Mouse (Mus musculus): ENCODE measurements at regions not wholly inside any gene's neighbourhood (a gene's known extent, or its start where the extent isn't known, plus 50 kb on each side); places are given as distances from the start of the nearest gene placed in this dataset.
A peak's percentile ranks its signal among the peaks of the same experiment; 100 is the strongest.

DNA sequence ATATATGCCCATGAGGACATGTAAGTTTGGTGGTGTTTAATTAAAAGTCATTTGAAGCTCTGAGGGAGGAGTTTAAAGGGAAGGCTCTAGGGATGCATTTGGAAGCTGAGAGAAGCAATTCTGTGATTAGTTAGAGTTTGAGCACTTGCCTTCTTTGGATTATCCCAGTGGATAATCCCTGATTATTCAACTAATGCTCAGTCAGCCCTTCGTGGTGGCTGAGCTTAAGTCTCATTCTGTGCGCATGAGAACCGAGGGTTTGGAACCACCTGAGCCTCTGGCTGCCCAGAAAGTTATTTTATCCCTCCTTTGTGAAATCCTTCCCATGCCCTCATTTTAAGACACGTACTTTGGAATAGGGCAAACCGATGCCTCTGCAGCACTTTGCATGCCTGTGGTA, 285.9 kb downstream of the Dnajb9 start:
- no peaks in the 10 kb centered on the region for H3K27me3 ChIP-seq
- no peaks in the 10 kb centered on the region for H3K4me1 ChIP-seq
- H3K36me3 ChIP-seq: no peaks in the 10 kb centered on the region
- no peaks in the 10 kb centered on the region for H3K9me3 ChIP-seq (replicated peaks)
- ATAC-seq (ENCODE audit: low FRiP score): no peak
- H3K9ac ChIP-seq: no peak overlapping the region
- H3K4me3 ChIP-seq: no peak overlapping the region
- H3K27ac ChIP-seq: no peak overlapping the region
- WGBS: 79% methylated on average over 5 of the region's 5 CpGs
- H3K4me2 ChIP-seq (replicated peaks): no peak overlapping the region

DNA sequence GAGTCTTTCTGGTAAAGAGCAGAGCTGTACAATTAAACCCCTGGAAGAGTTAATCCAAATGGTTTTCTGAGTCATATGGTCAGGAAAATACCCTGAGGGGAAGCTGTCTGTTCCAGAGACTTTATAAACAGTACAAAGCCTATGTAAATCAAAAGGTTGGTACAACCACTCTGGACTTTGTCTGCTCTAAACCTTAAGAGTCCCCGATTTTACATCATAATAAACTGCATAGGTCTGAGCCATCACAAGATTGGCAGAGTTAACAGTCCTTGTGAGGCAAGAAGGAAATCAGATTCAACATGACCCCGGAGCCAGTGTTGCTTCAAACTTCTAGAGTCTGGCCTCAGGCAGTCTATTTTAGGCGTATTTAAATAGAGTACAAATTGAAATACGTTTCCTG, 289.7 kb downstream of the Dnajb9 start:
- no peak for ATAC-seq (ENCODE audit: low FRiP score)
- 77% methylated on average over 4 of the region's 4 CpGs for WGBS
- H3K4me3 ChIP-seq: no peak overlapping the region

DNA sequence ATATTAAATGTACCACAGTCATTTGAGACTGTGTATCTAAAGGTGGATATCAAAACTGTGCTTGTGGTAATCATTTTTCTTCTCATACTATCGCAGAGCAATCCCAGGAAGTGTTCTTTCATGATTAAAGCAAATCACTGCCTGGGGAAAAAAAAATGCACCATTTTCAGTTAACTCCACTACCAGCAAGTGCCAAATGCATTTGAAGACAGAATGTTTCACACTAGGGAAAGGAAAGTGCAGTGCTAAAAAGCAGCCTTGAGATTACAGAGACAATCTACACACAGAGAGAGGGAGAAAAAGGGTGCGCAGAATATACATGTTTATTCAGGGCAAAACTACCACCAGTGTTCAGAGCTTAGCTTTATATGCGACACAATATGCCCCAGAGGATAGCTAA, 291.0 kb downstream of the Dnajb9 start:
- no peak overlapping the region for H3K27ac ChIP-seq
- 79% methylated on average over 3 of the region's 3 CpGs for WGBS
- H3K4me2 ChIP-seq (replicated peaks): no peak overlapping the region
- H3K36me3 ChIP-seq: no peaks in the 10 kb centered on the region
- no peak overlapping the region for H3K4me3 ChIP-seq
- H3K27me3 ChIP-seq: no peaks in the 10 kb centered on the region
- ATAC-seq (ENCODE audit: low FRiP score): no peak
- H3K9me3 ChIP-seq (replicated peaks): no peaks in the 10 kb centered on the region
- H3K9ac ChIP-seq: no peak overlapping the region
- no peaks in the 10 kb centered on the region for H3K4me1 ChIP-seq

More for the DNA sequence above, 289.7 kb downstream of the Dnajb9 start:
- no peak overlapping the region for H3K9ac ChIP-seq
- no peaks in the 10 kb centered on the region for H3K36me3 ChIP-seq
- no peak overlapping the region for H3K27ac ChIP-seq
- no peaks in the 10 kb centered on the region for H3K27me3 ChIP-seq
- H3K4me1 ChIP-seq: no peaks in the 10 kb centered on the region
- no peak overlapping the region for H3K4me2 ChIP-seq (replicated peaks)
- no peaks in the 10 kb centered on the region for H3K9me3 ChIP-seq (replicated peaks)

DNA sequence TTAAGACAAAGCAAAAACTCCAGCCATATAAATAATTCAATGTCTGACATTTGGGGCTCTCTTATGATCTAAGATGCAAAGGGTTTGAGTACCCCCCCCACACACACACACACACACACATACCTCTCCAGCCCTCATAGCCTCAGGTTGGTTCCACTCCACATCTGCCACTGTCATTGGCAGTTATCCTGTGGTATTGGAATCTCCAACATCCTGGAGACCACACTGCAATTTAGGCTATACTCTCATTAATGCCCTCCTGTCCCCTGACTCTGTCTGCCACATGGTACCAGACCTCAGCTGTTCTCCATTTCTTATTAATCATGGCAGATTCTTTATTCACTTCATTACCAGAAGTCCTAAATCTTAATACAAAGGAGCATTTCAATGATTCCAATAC, 293.3 kb downstream of the Dnajb9 start:
- Histone ChIP-seq H3K27me3 (no peaks in the 10 kb centered on the region), H3K4me2 (replicated peaks) (no peak overlapping the region), H3K4me3 (no peak overlapping the region), H3K4me1 (no peaks in the 10 kb centered on the region), H3K36me3 (no peaks in the 10 kb centered on the region), H3K9me3 (replicated peaks) (no peaks in the 10 kb centered on the region), H3K27ac (no peak overlapping the region), H3K9ac (no peak overlapping the region)
- no peak for ATAC-seq (ENCODE audit: low FRiP score)

DNA sequence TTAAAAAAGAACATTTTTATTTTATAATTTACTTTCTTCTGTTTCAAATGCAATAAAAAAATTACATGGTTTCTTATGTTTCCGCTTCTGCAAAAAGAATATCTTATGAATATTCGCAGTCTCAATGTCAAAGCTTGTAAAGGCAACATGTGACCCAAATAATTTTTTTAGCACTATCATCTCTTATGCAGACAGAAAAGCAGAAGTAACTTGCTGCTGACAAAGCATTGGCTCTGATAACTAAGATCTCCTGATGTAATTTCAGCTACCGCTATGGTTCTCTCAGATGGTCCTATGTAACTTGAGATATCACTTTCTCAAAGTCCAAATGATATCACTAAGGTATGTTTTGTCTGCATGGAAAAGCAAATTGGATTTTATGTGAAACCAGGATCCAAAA, 310.9 kb downstream of the Dnajb9 start:
- no peaks in the 10 kb centered on the region for H3K9me3 ChIP-seq (replicated peaks)
- no peaks in the 10 kb centered on the region for H3K27me3 ChIP-seq
- H3K4me1 ChIP-seq: no peaks in the 10 kb centered on the region
- H3K4me3 ChIP-seq: no peak overlapping the region
- H3K36me3 ChIP-seq: no peaks in the 10 kb centered on the region
- H3K9ac ChIP-seq: no peak overlapping the region
- 95% methylated on average over 3 of the region's 3 CpGs for WGBS
- H3K4me2 ChIP-seq (replicated peaks): no peak overlapping the region
- ATAC-seq (ENCODE audit: low FRiP score): no peak
- H3K27ac ChIP-seq: no peak overlapping the region

DNA sequence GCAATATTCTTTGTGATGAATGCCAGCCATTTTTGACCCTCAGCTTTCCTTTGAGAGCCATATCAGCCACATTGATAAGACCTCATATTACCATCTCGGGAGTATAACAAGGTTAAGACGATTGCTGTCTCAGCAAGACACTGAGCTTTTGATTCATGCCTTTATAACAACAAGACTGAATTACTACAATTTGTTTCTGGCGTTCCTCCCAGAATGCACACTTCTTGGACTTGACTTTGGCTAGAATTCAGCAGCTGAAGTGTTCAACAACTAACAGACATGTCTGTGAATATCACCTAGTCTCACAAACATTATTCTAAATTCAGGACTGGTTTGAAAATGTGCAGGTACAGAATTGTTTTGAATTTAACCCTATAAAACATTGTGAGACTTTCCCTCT, 324.5 kb downstream of the Dnajb9 start:
- ATAC-seq (ENCODE audit: low FRiP score): no peak
- Histone ChIP-seq H3K27ac (no peak overlapping the region), H3K4me3 (no peak overlapping the region), H3K36me3 (no peaks in the 10 kb centered on the region), H3K4me1 (no peaks in the 10 kb centered on the region), H3K9ac (no peak overlapping the region), H3K9me3 (replicated peaks) (no peaks in the 10 kb centered on the region), H3K4me2 (replicated peaks) (no peak overlapping the region), H3K27me3 (no peaks in the 10 kb centered on the region)
- 81% methylated on average over 3 of the region's 3 CpGs for WGBS

DNA sequence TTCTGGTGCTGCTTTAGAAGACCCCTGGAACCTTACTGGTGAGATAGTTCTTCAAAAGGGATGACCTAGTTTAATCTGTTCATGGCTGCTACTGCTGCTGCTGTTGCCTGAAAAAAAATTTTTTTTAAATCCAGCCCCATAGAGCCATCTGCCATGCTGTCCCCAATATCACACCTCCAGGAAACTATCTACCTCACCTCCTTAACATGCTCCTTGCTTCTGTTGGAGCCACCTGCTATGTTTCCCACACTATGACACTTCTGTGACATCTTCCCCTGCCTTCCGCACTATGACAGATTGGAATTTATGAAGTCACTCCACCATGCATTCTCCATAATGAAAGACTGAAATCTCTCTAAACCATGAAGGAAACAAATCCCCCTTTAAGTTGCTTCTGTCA, 349.6 kb downstream of the Dnajb9 start:
- Histone ChIP-seq H3K4me3 (no peak overlapping the region), H3K4me1 (no peaks in the 10 kb centered on the region), H3K4me2 (replicated peaks) (no peak overlapping the region), H3K9me3 (replicated peaks) (no peaks in the 10 kb centered on the region), H3K27ac (no peak overlapping the region), H3K9ac (no peak overlapping the region), H3K27me3 (no peaks in the 10 kb centered on the region), H3K36me3 (no peaks in the 10 kb centered on the region)
- ATAC-seq (ENCODE audit: low FRiP score): no peak
- WGBS: 93% methylated on average over 1 of the region's 1 CpGs

DNA sequence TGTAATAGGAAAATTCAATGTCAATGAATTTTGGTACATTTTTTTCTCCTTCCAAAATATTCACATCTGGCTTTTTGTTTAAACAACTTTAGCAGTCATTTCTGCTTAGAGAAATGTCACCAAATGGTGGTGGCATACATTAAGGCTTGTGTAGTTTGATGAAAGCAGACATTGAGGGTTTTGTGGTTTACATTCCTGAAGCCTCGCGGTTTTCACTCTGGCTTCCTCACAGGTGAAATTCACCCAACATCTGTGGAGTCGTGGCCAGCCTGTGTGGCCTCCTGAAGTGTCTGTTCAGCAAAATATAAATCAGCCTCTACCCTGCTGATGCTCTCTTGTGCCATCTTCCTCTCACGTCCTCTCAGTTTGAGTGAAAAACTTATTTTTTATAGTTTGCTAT, 353.8 kb downstream of the Dnajb9 start:
- H3K9ac ChIP-seq: no peak overlapping the region
- H3K4me1 ChIP-seq: no peaks in the 10 kb centered on the region
- H3K27me3 ChIP-seq: no peaks in the 10 kb centered on the region
- ATAC-seq (ENCODE audit: low FRiP score): no peak
- WGBS: 77% methylated on average over 4 of the region's 4 CpGs
- H3K36me3 ChIP-seq: no peaks in the 10 kb centered on the region
- no peak overlapping the region for H3K4me2 ChIP-seq (replicated peaks)
- H3K27ac ChIP-seq: no peak overlapping the region
- H3K4me3 ChIP-seq: no peak overlapping the region
- no peaks in the 10 kb centered on the region for H3K9me3 ChIP-seq (replicated peaks)

DNA sequence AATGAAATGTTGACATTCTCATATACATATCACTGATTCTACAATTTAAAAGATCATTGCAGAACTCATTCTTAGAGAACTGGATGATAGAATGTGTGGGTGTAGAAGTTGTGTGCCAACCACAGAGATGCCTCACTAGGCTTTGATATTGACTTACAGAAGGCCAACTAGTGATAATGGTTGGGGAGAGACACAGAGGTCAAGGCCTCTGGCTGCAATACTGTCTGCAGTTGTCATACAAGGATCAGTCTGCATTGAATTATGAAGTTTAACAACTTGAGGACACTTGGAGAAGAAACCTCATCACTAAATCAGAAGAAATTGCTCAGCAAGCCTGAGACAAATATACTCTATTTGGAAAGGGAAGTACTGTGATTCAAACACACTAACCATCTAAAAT, 357.9 kb downstream of the Dnajb9 start:
- H3K9ac ChIP-seq: no peak overlapping the region
- no peaks in the 10 kb centered on the region for H3K9me3 ChIP-seq (replicated peaks)
- H3K27me3 ChIP-seq: no peaks in the 10 kb centered on the region
- H3K4me3 ChIP-seq: no peak overlapping the region
- no peak overlapping the region for H3K27ac ChIP-seq
- H3K4me2 ChIP-seq (replicated peaks): no peak overlapping the region
- H3K4me1 ChIP-seq: no peaks in the 10 kb centered on the region
- H3K36me3 ChIP-seq: no peaks in the 10 kb centered on the region
- no peak for ATAC-seq (ENCODE audit: low FRiP score)

DNA sequence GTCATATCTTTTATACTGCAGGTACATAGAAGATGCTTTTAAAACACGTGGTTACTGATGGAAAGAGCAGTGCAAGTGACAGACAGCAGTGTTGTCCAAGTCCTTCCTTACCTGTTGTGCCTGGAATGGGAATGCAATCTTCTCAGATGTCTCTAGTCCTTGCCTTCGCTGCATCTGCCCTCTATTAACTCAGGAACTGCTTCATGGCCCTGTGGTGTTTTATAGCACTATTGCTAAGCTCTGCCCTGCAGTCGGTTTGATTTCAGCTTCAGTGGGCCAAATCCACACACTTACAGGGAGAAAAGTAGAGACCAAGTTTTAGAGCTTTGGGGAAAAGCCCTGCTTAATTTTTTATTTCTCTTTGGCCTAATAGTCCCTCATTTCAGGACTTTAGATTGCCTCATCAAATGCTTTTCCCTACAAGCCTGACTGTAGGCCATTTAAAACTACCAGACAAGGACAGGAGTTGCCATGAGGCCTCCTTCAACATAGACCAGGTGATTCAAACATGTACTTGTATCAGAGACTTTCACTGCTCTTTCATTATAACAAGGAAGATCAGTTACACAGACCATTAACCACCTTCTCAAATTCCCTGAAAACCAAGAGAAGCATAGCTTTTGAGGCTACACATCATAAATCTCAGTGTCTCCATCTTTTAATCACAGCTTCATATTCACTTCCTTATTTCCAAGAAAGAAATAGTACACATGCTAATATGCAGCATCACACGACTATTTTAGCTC, 358.7 kb downstream of the Dnajb9 start:
- ATAC-seq (ENCODE audit: low FRiP score): no peak
- Histone ChIP-seq H3K4me3 (no peak overlapping the region), H3K27me3 (no peaks in the 10 kb centered on the region), H3K27ac (no peak overlapping the region), H3K4me2 (replicated peaks) (no peak overlapping the region), H3K36me3 (no peaks in the 10 kb centered on the region), H3K9me3 (replicated peaks) (no peaks in the 10 kb centered on the region), H3K4me1 (no peaks in the 10 kb centered on the region), H3K9ac (no peak overlapping the region)
- WGBS: 67% methylated on average over 4 of the region's 4 CpGs

DNA sequence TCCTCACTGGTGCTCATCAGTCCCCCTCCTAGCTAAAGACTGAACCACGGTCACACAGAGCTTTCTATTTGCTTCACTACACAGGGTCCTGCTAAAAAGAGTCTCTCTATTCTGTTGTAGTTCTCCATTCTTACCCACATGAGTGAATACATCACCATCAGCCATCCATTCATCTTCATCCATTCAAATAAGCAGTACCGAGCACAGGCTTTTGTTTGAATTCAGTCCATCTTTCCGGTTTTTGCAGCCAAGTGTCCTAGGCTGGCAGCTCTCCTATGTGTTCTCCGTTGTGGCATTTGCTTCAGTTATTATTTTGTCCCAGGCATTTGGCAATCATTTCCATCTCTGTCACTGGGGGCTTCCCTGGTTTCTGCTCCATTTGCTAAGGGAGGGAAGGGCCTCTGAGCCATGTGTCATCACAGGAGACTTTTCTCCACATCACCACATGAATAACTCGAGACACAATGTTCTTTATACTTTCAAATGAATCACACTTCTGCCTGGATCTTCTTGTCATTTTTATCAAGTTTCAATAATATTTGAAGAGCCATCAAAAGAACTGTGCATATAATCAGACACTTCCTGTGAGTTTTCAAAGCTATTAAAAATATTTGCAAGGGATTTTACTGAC, 366.1 kb downstream of the Dnajb9 start:
- Histone ChIP-seq H3K9me3 (replicated peaks) (no peaks in the 10 kb centered on the region), H3K36me3 (no peaks in the 10 kb centered on the region), H3K4me2 (replicated peaks) (no peak overlapping the region), H3K9ac (no peak overlapping the region), H3K27me3 (no peaks in the 10 kb centered on the region), H3K4me3 (no peak overlapping the region), H3K4me1 (no peaks in the 10 kb centered on the region), H3K27ac (no peak overlapping the region)
- ATAC-seq (ENCODE audit: low FRiP score): peak; percentile 68; the same call in 1 of the 2 replicates
- WGBS: 29% methylated on average over 5 of the region's 5 CpGs

DNA sequence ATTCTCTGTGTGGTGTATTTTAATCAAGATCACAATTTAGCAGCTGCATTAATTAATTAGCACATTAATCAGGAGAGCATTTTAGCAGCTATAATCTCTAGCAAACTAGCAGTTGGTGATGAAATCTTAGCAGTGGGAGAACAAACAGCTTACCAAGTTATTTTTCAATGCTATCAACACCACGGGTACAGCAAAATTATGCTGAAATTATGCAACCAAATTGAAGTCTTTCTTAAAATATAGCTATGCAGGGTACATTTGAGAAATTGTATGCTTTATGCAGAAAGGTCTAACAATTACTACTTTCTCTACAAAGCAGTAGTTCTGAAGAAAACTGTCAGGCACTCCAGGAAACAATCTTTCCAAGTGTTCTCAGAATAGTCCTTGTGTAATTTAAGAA, 378.1 kb downstream of the Dnajb9 start:
- ATAC-seq (ENCODE audit: low FRiP score): no peak
- 87% methylated on average over 1 of the region's 1 CpGs for WGBS
- no peak overlapping the region for H3K4me3 ChIP-seq

DNA sequence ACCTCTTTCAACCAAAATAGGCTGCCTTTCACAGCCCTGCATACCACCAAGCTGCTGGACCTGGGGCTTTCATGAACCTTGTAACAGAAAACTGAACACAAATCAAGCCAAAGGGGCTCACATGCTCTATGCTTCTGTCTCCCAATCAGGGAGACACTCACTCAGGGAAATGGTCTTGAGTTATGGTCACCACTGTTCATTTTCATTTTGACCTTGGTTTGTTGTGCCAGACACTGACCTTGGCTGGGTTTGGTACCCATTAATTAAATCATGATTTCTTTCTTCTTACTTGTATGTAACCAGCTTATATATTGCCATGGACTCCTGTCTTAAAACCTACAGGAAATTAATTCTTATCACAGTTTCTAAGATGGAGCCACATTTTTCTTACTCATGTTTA, 381.5 kb downstream of the Dnajb9 start:
- Histone ChIP-seq H3K9ac (no peak overlapping the region), H3K4me2 (replicated peaks) (no peak overlapping the region), H3K27ac (no peak overlapping the region), H3K4me3 (no peak overlapping the region), H3K27me3 (no peaks in the 10 kb centered on the region), H3K9me3 (replicated peaks) (no peaks in the 10 kb centered on the region), H3K36me3 (no peaks in the 10 kb centered on the region), H3K4me1 (no peaks in the 10 kb centered on the region)
- no peak for ATAC-seq (ENCODE audit: low FRiP score)

More for the DNA sequence above, 378.1 kb downstream of the Dnajb9 start:
- H3K36me3 ChIP-seq: no peaks in the 10 kb centered on the region
- no peak overlapping the region for H3K27ac ChIP-seq
- no peaks in the 10 kb centered on the region for H3K27me3 ChIP-seq
- no peaks in the 10 kb centered on the region for H3K4me1 ChIP-seq
- H3K9ac ChIP-seq: no peak overlapping the region
- no peak overlapping the region for H3K4me2 ChIP-seq (replicated peaks)
- no peaks in the 10 kb centered on the region for H3K9me3 ChIP-seq (replicated peaks)
